Mouse (Mus musculus): Measurements from ENCODE around the gene Nrl. TPM values are rescaled to one million over a fixed set of nuclear protein-coding genes. Genes with fewer than 3 reads are reported as not detected.
A peak's percentile ranks its signal among the peaks of the same experiment; 100 is the strongest.

Nrl gene
- polyA plus RNA-seq, 1 experiment from 2014 or later = not detected

DNA sequence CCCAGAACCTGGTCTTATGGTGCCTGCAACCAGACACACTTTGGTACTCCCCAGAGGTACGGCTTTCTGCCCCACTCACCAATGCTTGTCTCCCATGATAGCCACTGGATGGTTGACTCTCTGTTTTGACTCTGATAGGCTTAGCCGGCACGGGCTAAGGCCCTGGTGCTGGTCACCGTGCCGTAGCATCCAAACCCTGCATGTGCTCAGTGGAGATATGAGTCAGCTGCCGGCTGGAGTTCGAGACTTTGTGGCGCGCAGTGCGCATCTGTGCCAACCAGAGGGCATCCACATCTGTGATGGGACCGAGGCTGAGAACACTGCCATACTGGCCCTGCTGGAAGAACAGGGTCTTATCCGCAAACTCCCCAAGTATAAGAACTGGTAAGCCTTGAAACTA, 17.5 kb upstream of the Nrl start:
- Histone ChIP-seq H3K4me1 (replicated peaks; ENCODE audit: control insufficient read depth, insufficient read depth, low read length) (peaks cover 8% of the 10 kb centered on the region), H3K27ac (ENCODE audit: low read depth) (no peak overlapping the region), H3K4me2 (ENCODE audit: low read length) (no peak overlapping the region), H3K36me3 (ENCODE audit: control insufficient read depth, insufficient read depth, low read length) (peaks cover 46% of the 10 kb centered on the region), H3K4me3 (ENCODE audit: low read depth, low read length) (no peak overlapping the region), H3K27me3 (replicated peaks; ENCODE audit: control insufficient read depth, insufficient read depth, low read length) (no peaks in the 10 kb centered on the region), H3K9ac (ENCODE audit: low read length) (no peak overlapping the region), H3K9me3 (ENCODE audit: control insufficient read depth, low read length) (no peaks in the 10 kb centered on the region)
- ATAC-seq (replicated peaks; ENCODE audit: low FRiP score, low TSS enrichment, low read depth) (no peak), DNase-seq (ENCODE audit: low spot score) (no peak)
- 96% methylated on average over 12 of the region's 12 CpGs for WGBS

- Histone ChIP-seq H3K9ac (ENCODE audit: low read length) (peak overlapping the region; percentile 63), H3K4me2 (ENCODE audit: low read length) (peak overlapping the region; percentile 78), H3K9me3 (ENCODE audit: control insufficient read depth, low read length) (no peaks in the 10 kb centered on the region), H3K27ac (ENCODE audit: low read depth) (peak overlapping the region; percentile 94), H3K4me3 (ENCODE audit: low read depth, low read length) (peak overlapping the region; percentile 55), H3K36me3 (ENCODE audit: control insufficient read depth, insufficient read depth, low read length) (peaks cover 31% of the 10 kb centered on the region), H3K27me3 (replicated peaks; ENCODE audit: control insufficient read depth, insufficient read depth, low read length) (no peaks in the 10 kb centered on the region), H3K4me1 (replicated peaks; ENCODE audit: control insufficient read depth, insufficient read depth, low read length) (peaks cover 8% of the 10 kb centered on the region)
- DNase-seq (ENCODE audit: low spot score) (peak; percentile 92), ATAC-seq (replicated peaks; ENCODE audit: low FRiP score, low TSS enrichment, low read depth) (peak; percentile 56)
- 3% methylated on average over 10 of the region's 10 CpGs for WGBS
Measured at GRCm38 (mm10) chr14:55540787-55541321, 16.1 kb upstream of the Nrl start.

DNA sequence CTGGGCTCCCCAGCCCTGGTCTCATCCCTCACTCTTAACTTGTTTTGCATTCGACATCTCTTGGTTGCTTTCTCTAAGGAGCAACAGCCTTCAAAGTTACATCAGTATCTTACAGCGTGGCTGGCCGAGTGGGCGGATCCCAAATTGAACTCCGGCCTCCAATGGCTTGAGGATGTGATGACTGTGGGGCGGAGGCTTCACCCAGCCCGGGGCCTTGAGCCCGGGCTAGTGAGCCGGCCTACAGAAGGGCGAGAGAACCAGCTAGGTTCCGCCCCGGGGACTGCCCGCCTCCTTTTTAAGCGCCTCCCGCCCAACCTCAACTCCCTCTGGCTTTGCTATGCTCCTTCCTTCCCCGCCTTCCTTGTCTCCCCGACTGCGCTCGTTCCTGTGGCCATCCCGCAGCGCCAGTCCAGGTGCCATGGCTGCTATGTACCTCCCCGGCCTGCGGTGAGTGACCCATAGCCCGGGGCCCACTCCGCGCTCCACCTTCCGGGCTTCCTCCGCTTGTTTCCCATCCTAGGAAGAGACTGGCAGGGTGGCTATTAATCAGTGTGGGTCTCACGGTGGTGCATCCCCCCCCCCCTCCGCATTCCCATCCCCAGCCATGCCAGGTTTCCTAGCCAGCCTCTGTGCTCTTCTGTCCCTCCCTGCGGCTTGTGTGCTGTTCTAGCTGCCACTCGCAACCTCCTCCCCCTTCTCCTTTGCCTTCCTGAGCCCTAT, 15.4 kb upstream of the Nrl start, which contains the start of gene Pck2:
Gene Pck2 (plus strand): TSS at position 200 of the 720 bp plus-strand sequence.
- Histone ChIP-seq H3K4me3 (ENCODE audit: low read depth, low read length) (peak within 1 kb of the TSS; percentile 55), H3K9me3 (ENCODE audit: control insufficient read depth, low read length) (no peaks in the 10 kb centered on the region), H3K36me3 (ENCODE audit: control insufficient read depth, insufficient read depth, low read length) (peaks cover 25% of the 10 kb centered on the region), H3K9ac (ENCODE audit: low read length) (peak within 1 kb of the TSS; percentile 63), H3K27ac (ENCODE audit: low read depth) (peak within 1 kb of the TSS; percentile 94), H3K27me3 (replicated peaks; ENCODE audit: control insufficient read depth, insufficient read depth, low read length) (no peaks in the 10 kb centered on the region), H3K4me2 (ENCODE audit: low read length) (peak within 1 kb of the TSS; percentile 78), H3K4me1 (replicated peaks; ENCODE audit: control insufficient read depth, insufficient read depth, low read length) (peaks cover 8% of the 10 kb centered on the region)
- ATAC-seq (replicated peaks; ENCODE audit: low FRiP score, low TSS enrichment, low read depth) (peak; percentile 94), DNase-seq (ENCODE audit: low spot score) (peak; percentile 86)
- WGBS = under 1% methylated on average over 32 of the region's 32 CpGs

GRCm38 (mm10) chr14:55536116-55536745, 11.4 kb upstream of the Nrl start:
- peak; percentile 63 for DNase-seq (ENCODE audit: low spot score)
- Histone ChIP-seq H3K4me1 (replicated peaks; ENCODE audit: control insufficient read depth, insufficient read depth, low read length) (peaks cover 3% of the 10 kb centered on the region), H3K36me3 (ENCODE audit: control insufficient read depth, insufficient read depth, low read length) (no peaks in the 10 kb centered on the region), H3K4me3 (ENCODE audit: low read depth, low read length) (no peak overlapping the region), H3K9ac (ENCODE audit: low read length) (no peak overlapping the region), H3K9me3 (ENCODE audit: control insufficient read depth, low read length) (no peaks in the 10 kb centered on the region), H3K4me2 (ENCODE audit: low read length) (no peak overlapping the region), H3K27ac (ENCODE audit: low read depth) (no peak overlapping the region), H3K27me3 (replicated peaks; ENCODE audit: control insufficient read depth, insufficient read depth, low read length) (no peaks in the 10 kb centered on the region)
- no peak for ATAC-seq (replicated peaks; ENCODE audit: low FRiP score, low TSS enrichment, low read depth)
- WGBS = 49% methylated on average over 6 of the region's 6 CpGs

DNA sequence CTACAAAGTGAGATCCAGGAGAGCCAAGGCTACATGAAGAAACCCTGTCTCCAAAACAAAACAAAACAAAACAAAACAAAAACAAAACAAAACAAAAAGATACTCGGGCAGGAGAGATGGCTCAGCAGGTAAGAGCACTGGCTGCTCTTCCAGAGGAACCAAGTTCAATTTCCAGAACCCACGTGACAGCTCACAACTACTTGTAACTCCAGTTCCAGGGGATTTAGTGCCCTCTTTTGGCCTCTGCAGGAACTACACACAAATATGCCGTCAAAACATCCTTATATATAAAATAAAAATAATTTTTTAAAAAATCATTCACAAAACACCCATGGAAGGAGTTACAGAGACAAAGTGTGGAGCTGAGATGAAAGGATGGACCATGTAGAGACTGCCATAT, 3.2 kb upstream of the Nrl start:
- Histone ChIP-seq H3K9ac (ENCODE audit: low read length) (no peak overlapping the region), H3K27ac (ENCODE audit: low read depth) (no peak overlapping the region), H3K9me3 (ENCODE audit: control insufficient read depth, low read length) (no peaks in the 10 kb centered on the region), H3K36me3 (ENCODE audit: control insufficient read depth, insufficient read depth, low read length) (no peaks in the 10 kb centered on the region), H3K4me3 (ENCODE audit: low read depth, low read length) (no peak overlapping the region), H3K27me3 (replicated peaks; ENCODE audit: control insufficient read depth, insufficient read depth, low read length) (peaks cover 16% of the 10 kb centered on the region; the same call in 1 of the 2 replicates), H3K4me1 (replicated peaks; ENCODE audit: control insufficient read depth, insufficient read depth, low read length) (no peaks in the 10 kb centered on the region), H3K4me2 (ENCODE audit: low read length) (no peak overlapping the region)
- WGBS = 25% methylated on average over 3 of the region's 3 CpGs
- DNase-seq (ENCODE audit: low spot score) (no peak), ATAC-seq (replicated peaks; ENCODE audit: low FRiP score, low TSS enrichment, low read depth) (no peak)

- Histone ChIP-seq H3K36me3 (ENCODE audit: control insufficient read depth, insufficient read depth, low read length) (no peaks in the 10 kb centered on the region), H3K4me3 (ENCODE audit: low read depth, low read length) (no peak overlapping the region), H3K27me3 (replicated peaks; ENCODE audit: control insufficient read depth, insufficient read depth, low read length) (peaks cover 29% of the 10 kb centered on the region), H3K27ac (ENCODE audit: low read depth) (no peak overlapping the region), H3K4me2 (ENCODE audit: low read length) (no peak overlapping the region), H3K4me1 (replicated peaks; ENCODE audit: control insufficient read depth, insufficient read depth, low read length) (no peaks in the 10 kb centered on the region), H3K9ac (ENCODE audit: low read length) (no peak overlapping the region), H3K9me3 (ENCODE audit: control insufficient read depth, low read length) (no peaks in the 10 kb centered on the region)
- DNase-seq (ENCODE audit: low spot score) = no peak
- ATAC-seq (replicated peaks; ENCODE audit: low FRiP score, low TSS enrichment, low read depth) = no peak
- 74% methylated on average over 2 of the region's 2 CpGs for WGBS
Measured at GRCm38 (mm10) chr14:55526674-55527073, 1.9 kb upstream of the Nrl start.

DNA sequence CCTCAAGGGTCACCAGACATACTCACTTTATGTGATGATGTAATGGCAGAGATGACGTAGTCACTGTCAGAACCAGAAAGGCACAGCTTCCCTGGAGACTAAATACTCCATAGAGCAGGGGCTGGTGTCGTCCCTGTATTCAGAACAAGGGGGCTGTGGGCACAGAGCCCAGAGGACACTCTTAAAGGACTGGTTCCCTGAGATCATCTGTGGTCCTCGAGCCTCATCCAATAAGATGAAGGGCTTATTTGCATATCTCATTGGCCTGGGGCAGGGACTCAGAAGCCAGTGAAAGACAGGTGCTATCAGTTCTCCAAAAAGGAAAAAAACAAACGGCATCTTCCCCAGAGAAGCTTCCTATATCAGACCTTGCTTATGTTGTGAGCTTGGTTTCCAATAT, 719 bp downstream of the Nrl start:
- Histone ChIP-seq H3K27ac (ENCODE audit: low read depth) (no peak overlapping the region), H3K9ac (ENCODE audit: low read length) (no peak overlapping the region), H3K4me3 (ENCODE audit: low read depth, low read length) (no peak overlapping the region), H3K27me3 (replicated peaks; ENCODE audit: control insufficient read depth, insufficient read depth, low read length) (peaks cover 48% of the 10 kb centered on the region), H3K36me3 (ENCODE audit: control insufficient read depth, insufficient read depth, low read length) (no peaks in the 10 kb centered on the region), H3K9me3 (ENCODE audit: control insufficient read depth, low read length) (no peaks in the 10 kb centered on the region), H3K4me2 (ENCODE audit: low read length) (no peak overlapping the region), H3K4me1 (replicated peaks; ENCODE audit: control insufficient read depth, insufficient read depth, low read length) (peaks cover 3% of the 10 kb centered on the region; the same call in 1 of the 2 replicates)
- ATAC-seq (replicated peaks; ENCODE audit: low FRiP score, low TSS enrichment, low read depth) (no peak), DNase-seq (ENCODE audit: low spot score) (no peak)
- 45% methylated on average over 4 of the region's 4 CpGs for WGBS

GRCm38 (mm10) chr14:55520451-55521361, 4.1 kb downstream of the Nrl start:
- Histone ChIP-seq H3K4me1 (replicated peaks; ENCODE audit: control insufficient read depth, insufficient read depth, low read length) (peaks cover 3% of the 10 kb centered on the region; the same call in 1 of the 2 replicates), H3K4me2 (ENCODE audit: low read length) (peak overlapping the region; percentile 88), H3K9ac (ENCODE audit: low read length) (peak overlapping the region; percentile 25; the same call in 1 of the 2 replicates), H3K27ac (ENCODE audit: low read depth) (no peak overlapping the region), H3K9me3 (ENCODE audit: control insufficient read depth, low read length) (no peaks in the 10 kb centered on the region), H3K4me3 (ENCODE audit: low read depth, low read length) (peak overlapping the region; percentile 48), H3K36me3 (ENCODE audit: control insufficient read depth, insufficient read depth, low read length) (no peaks in the 10 kb centered on the region), H3K27me3 (replicated peaks; ENCODE audit: control insufficient read depth, insufficient read depth, low read length) (peaks cover 46% of the 10 kb centered on the region)
- WGBS = under 1% methylated on average over 61 of the region's 61 CpGs
- peak; percentile 59 for ATAC-seq (replicated peaks; ENCODE audit: low FRiP score, low TSS enrichment, low read depth)
- DNase-seq (ENCODE audit: low spot score) = peak; percentile 64
